Mouse (Mus musculus): ENCODE measurements around the gene Bfar.

- TF ChIP-seq CTCF (IDR thresholded peaks at IDR 0.05; ENCODE audit: low read depth, low read length) (no peak), TAL1 (conservative IDR thresholded peaks at IDR 0.05; ENCODE audit: low read depth, low read length) (no peak), GATA1 (IDR thresholded peaks at IDR 0.05; ENCODE audit: borderline replicate concordance, low read length) (no peak), GATA2 (IDR thresholded peaks at IDR 0.05; ENCODE audit: borderline replicate concordance, low read depth, low read length) (no peak)
These were observed 43.3 kb downstream of the Bfar start for GRCm38 (mm10) chr16:13714910-13715309.

Measured in G1E (cell line).